Mouse (Mus musculus) lung, postnatal 0 days (tissue): ENCODE measurements around the gene Rnf123.

Experiments
- CTCF ChIP-seq: IDR thresholded peaks from 2 replicates; pipeline ENCODE4 v1.5.1; 2016; ENCODE audit warnings: antibody characterized with exemption, mild to moderate bottlenecking
- EP300 ChIP-seq: IDR thresholded peaks from 2 replicates; pipeline ENCODE4 v1.6.1; 2016; ENCODE audit warnings: antibody characterized with exemption, mild to moderate bottlenecking, control low read depth

DNA sequence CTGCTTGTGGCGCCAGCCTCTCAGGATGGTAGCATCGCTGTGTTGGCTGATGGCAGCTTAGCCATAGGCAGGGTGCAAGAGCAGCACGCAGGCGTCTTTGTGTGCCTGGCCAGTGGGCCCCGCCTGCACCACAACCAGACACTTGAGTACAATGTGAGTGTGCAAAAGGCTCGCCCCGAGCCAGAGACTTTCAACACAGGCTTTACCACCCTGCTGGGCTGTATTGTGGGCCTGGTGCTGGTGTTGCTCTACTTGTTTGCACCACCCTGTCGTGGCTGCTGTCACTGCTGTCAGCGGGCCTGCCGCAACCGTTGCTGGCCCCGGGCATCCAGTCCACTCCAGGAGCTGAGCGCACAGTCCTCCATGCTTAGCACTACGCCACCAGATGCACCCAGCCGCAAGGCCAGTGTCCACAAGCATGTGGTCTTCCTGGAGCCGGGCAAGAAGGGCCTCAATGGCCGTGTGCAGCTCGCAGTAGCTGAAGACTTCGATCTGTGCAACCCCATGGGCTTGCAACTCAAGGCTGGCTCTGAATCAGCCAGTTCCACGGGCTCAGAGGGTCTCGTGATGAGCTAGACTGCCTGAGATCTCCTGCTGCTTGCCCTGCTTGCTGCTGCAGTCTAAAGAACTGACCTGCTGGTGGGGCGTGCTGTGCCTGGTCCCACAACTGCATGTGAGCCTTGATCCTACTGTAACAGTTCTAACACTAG is 28.7 kb downstream of the Rnf123 start:
- no peak for TF ChIP-seq CTCF
- TF ChIP-seq EP300: no peak
